Mouse (Mus musculus) left cerebral cortex, postnatal 36 days (tissue): ENCODE data around the gene Rnf126. TPM values are rescaled to one million over a fixed set of nuclear protein-coding genes. Genes with fewer than 3 reads are reported as not detected.
"Not testable (repeated sequence)": the region's sequence is repeated elsewhere in the genome, so short reads cannot be mapped to it uniquely, and the experiment has no call there.

Experiments
- DNase-seq, 2 experiments: peaks; one replicate each; pipeline ENCODE4 v3.0.0; 2021 to 2022; ENCODE audit warnings: low spot score in 2 of 2, mixed read lengths in 1 of 2
- intact Hi-C: fragments of 180-260 bp; cut with DNase I; formaldehyde crosslinking; loops from one replicate; pipeline ENCODE4 v1.15.1; 2025
- total RNA-seq, 2 experiments: library from RNA; stranded (reverse); gene quantifications; 2 replicates each; pipeline ENCODE4 v1.2.3; 2021

The Rnf126 gene
- total RNA-seq, 2 experiments from 2014 or later = 92.7 to 104 TPM

GRCm38 (mm10) chr10:79773208-79773607, 6.5 kb upstream of the Rnf126 start:
- no peak for DNase-seq
- intact Hi-C loops = no loop called here

- intact Hi-C loops = no loop called here
- no peak for DNase-seq
Measured at GRCm38 (mm10) chr10:79772320-79772719, 5.6 kb upstream of the Rnf126 start.

GRCm38 (mm10) chr10:79769329-79769728, 2.6 kb upstream of the Rnf126 start:
- intact Hi-C loops = no loop called here
- no peak for DNase-seq

GRCm38 (mm10) chr10:79768400-79768799, 1.6 kb upstream of the Rnf126 start:
- DNase-seq = peak; percentile 58 to 66
- intact Hi-C loops = no loop called here

- DNase-seq = peak; percentile 94 to 95
- intact Hi-C loops = loop anchor here (1.0 kb wide), 1 partner anchor 87 kb away; the partner anchor contains the start of gene Ptbp1
Measured at GRCm38 (mm10) chr10:79767372-79768244, 856 bp upstream of the Rnf126 start.

GRCm38 (mm10) chr10:79766001-79766507, 698 bp downstream of the Rnf126 start:
- intact Hi-C loops = no loop called here
- DNase-seq = no peak

- intact Hi-C loops = no loop called here
- no peak for DNase-seq
Measured at GRCm38 (mm10) chr10:79765228-79765745, 1.5 kb downstream of the Rnf126 start.

GRCm38 (mm10) chr10:79764234-79764633, 2.5 kb downstream of the Rnf126 start:
- intact Hi-C loops = no loop called here
- DNase-seq = no peak

- intact Hi-C loops = no loop called here
- DNase-seq = no peak
Measured at GRCm38 (mm10) chr10:79762875-79763274, 3.9 kb downstream of the Rnf126 start.

- no peak for DNase-seq
- intact Hi-C loops = no loop called here
Measured at GRCm38 (mm10) chr10:79760603-79761143, 6.1 kb downstream of the Rnf126 start.

GRCm38 (mm10) chr10:79759675-79760074, 7.1 kb downstream of the Rnf126 start:
- DNase-seq, intact Hi-C loops: not testable (repeated sequence)

GRCm38 (mm10) chr10:79756660-79757059, 10.1 kb downstream of the Rnf126 start:
- no peak for DNase-seq
- intact Hi-C loops = no loop called here

GRCm38 (mm10) chr10:79755854-79756253, 10.9 kb downstream of the Rnf126 start:
- no peak for DNase-seq
- intact Hi-C loops = no loop called here

GRCm38 (mm10) chr10:79754856-79755516, 11.8 kb downstream of the Rnf126 start, which contains the start of gene Fgf22:
TSS of gene Fgf22 (plus strand) at chr10:79755076.
- intact Hi-C loops = no loop called here
- peak; percentile 69 to 75 for DNase-seq

- intact Hi-C loops = no loop called here
- no peak for DNase-seq
Measured at GRCm38 (mm10) chr10:79748496-79748895, 18.3 kb downstream of the Rnf126 start.

GRCm38 (mm10) chr10:79746774-79747151, 20.0 kb downstream of the Rnf126 start:
- intact Hi-C loops = no loop called here
- no peak for DNase-seq

- peak; percentile 95 for DNase-seq
- intact Hi-C loops = no loop called here
Measured at GRCm38 (mm10) chr10:79745898-79746773, 20.6 kb downstream of the Rnf126 start, which contains the start of gene Polrmt. TSS of gene Polrmt (minus strand) at chr10:79746581.

- intact Hi-C loops = no loop called here
- no peak for DNase-seq
Measured at GRCm38 (mm10) chr10:79745411-79745810, 21.3 kb downstream of the Rnf126 start.
